Mouse (Mus musculus) erythroblast, adult 5-6 weeks (primary cell): ENCODE results near the gene Zfp804b. TPM values are rescaled to one million over a fixed set of nuclear protein-coding genes. Genes with fewer than 3 reads are reported as not detected.

Experiments
- ATAC-seq: replicated peaks from 2 replicates; pipeline ENCODE4 v1.8.0; 2016; ENCODE audit warnings: moderate number of reproducible peaks, mild to moderate bottlenecking, moderate TSS enrichment, inconsistent platforms; ENCODE audit not compliant: poor library complexity, low FRiP score, severe bottlenecking
- total RNA-seq, 2 experiments: library from RNA; stranded (forward) in 1 of 2; stranded (reverse) in 1 of 2; fragments of 150-400 nt in 1 of 2; fragments of 200-764, 138-1000 nt in 1 of 2; gene quantifications; 2 replicates each; pipeline versions ENCODE4 v1.2.3 to v1.2.4; 2015 to 2017; ENCODE audit warnings: low replicate concordance in 2 of 2

Gene Zfp804b
- total RNA-seq, 2 experiments from 2014 or later, result not detected

- ATAC-seq, result no peak
These were observed 575.1 kb downstream of the Zfp804b start for GRCm38 (mm10) chr5:6769357-6769892.

Other genes starting within 250 kb of the Zfp804b start
- not detected in 2 replicates for gene Tex47, start 40.6 kb downstream of the Zfp804b start, total RNA-seq (2015; ENCODE audit: low replicate concordance)
- gene Tex47, start 40.6 kb downstream of the Zfp804b start, total RNA-seq (2017; ENCODE audit: low replicate concordance), result 0.42 TPM in 1 of 2 replicates, not detected in the other